Mouse (Mus musculus) layer of hippocampus, adult 8-10 months (tissue): Measurements from ENCODE around the gene Chchd3. TPM values are rescaled to one million over a fixed set of nuclear protein-coding genes. Genes with fewer than 3 reads are reported as not detected.
A peak's percentile ranks its signal among the peaks of the same experiment; 100 is the strongest.

ENCODE experiments used
- DNase-seq, 2 experiments: peaks; one replicate each; pipeline ENCODE4 v3.0.0; 2022; ENCODE audit warnings: low spot score in 2 of 2
- total RNA-seq, 4 experiments: library from RNA; stranded (reverse); gene quantifications; 2 replicates each; pipeline ENCODE4 v1.2.4; 2022

The Chchd3 gene
- total RNA-seq, 4 experiments from 2014 or later = 82.5 to 88.4 (median 83.8) TPM

- DNase-seq = no peak
Observed at GRCm38 (mm10) chr6:32936794-32937193, 123.3 kb downstream of the Chchd3 start.

- DNase-seq = no peak
Observed at GRCm38 (mm10) chr6:32936365-32936764, 123.7 kb downstream of the Chchd3 start.

GRCm38 (mm10) chr6:32935576-32935975 lies 124.5 kb downstream of the Chchd3 start:
- no peak for DNase-seq

- DNase-seq = no peak
Observed at GRCm38 (mm10) chr6:32931106-32931770, 128.8 kb downstream of the Chchd3 start.

GRCm38 (mm10) chr6:32922391-32922790 lies 137.7 kb downstream of the Chchd3 start:
- DNase-seq = no peak

GRCm38 (mm10) chr6:32920091-32920490 lies 140.0 kb downstream of the Chchd3 start:
- DNase-seq = peak in 1 of 2 experiments; percentile 17

- DNase-seq = no peak
Observed at GRCm38 (mm10) chr6:32910692-32911091, 149.4 kb downstream of the Chchd3 start.

- DNase-seq = no peak
Observed at GRCm38 (mm10) chr6:32899061-32899460, 161.0 kb downstream of the Chchd3 start.

GRCm38 (mm10) chr6:32894100-32894499 lies 166.0 kb downstream of the Chchd3 start:
- DNase-seq = no peak

- DNase-seq = no peak
Observed at GRCm38 (mm10) chr6:32890726-32891125, 169.3 kb downstream of the Chchd3 start.

GRCm38 (mm10) chr6:32888894-32889529 lies 171.0 kb downstream of the Chchd3 start:
- DNase-seq = no peak

GRCm38 (mm10) chr6:32878586-32878985 lies 181.5 kb downstream of the Chchd3 start:
- peak; percentile 37 to 40 for DNase-seq

- DNase-seq = no peak
Observed at GRCm38 (mm10) chr6:32874176-32874575, 185.9 kb downstream of the Chchd3 start.

- no peak for DNase-seq
Observed at GRCm38 (mm10) chr6:32872805-32873204, 187.3 kb downstream of the Chchd3 start.

GRCm38 (mm10) chr6:32850960-32851359 lies 209.1 kb downstream of the Chchd3 start:
- no peak for DNase-seq

GRCm38 (mm10) chr6:32848974-32849373 lies 211.1 kb downstream of the Chchd3 start:
- no peak for DNase-seq

- no peak for DNase-seq
Observed at GRCm38 (mm10) chr6:32845463-32845862, 214.6 kb downstream of the Chchd3 start.

- no peak for DNase-seq
Observed at GRCm38 (mm10) chr6:32837939-32838301, 222.1 kb downstream of the Chchd3 start.

- no peak for DNase-seq
Observed at GRCm38 (mm10) chr6:32837165-32837938, 222.7 kb downstream of the Chchd3 start.

- no peak for DNase-seq
Observed at GRCm38 (mm10) chr6:32823856-32824620, 236.0 kb downstream of the Chchd3 start.

- DNase-seq = no peak
Observed at GRCm38 (mm10) chr6:32818961-32819360, 241.1 kb downstream of the Chchd3 start.

- no peak for DNase-seq
Observed at GRCm38 (mm10) chr6:32808796-32809195, 251.3 kb downstream of the Chchd3 start.
